Mouse (Mus musculus) cortical plate, adult 2 months (tissue): ENCODE measurements at regions not wholly inside any gene's neighbourhood (a gene's known extent, or its start where the extent isn't known, plus 50 kb on each side); places are given as distances from the start of the nearest gene placed in this dataset.

Experiments
- H3K27ac ChIP-seq: fragments of 200-500 bp; 2 replicates; pipeline ENCODE4 v1.5.1; 2012; ENCODE audit warnings: low read length, control low read depth, inconsistent platforms; ENCODE audit not compliant: insufficient read depth
- H3K4me1 ChIP-seq: fragments of 200-500 bp; 2 replicates; pipeline ENCODE4 v1.6.1; 2011; ENCODE audit warnings: low read length; ENCODE audit not compliant: control insufficient read depth, insufficient read depth
- H3K4me3 ChIP-seq: fragments of 200-500 bp; 2 replicates; pipeline ENCODE4 v1.5.1; 2011; ENCODE audit warnings: mild to moderate bottlenecking, low read length, control low read depth; ENCODE audit not compliant: insufficient read depth
- CTCF ChIP-seq: fragments of 200-500 bp; IDR thresholded peaks from 2 replicates; pipeline ENCODE4 v1.5.1; 2011; ENCODE audit warnings: mild to moderate bottlenecking, control low read depth, low read length; ENCODE audit not compliant: insufficient read depth; ENCODE audit errors: extremely low read depth
- POLR2A ChIP-seq: fragments of 200-500 bp; IDR thresholded peaks from 2 replicates; pipeline ENCODE4 v1.6.1; 2011; ENCODE audit warnings: mild to moderate bottlenecking, low read length, control low read depth; ENCODE audit not compliant: insufficient read depth; ENCODE audit errors: extremely low read depth

- no peaks in the 10 kb centered on the region for H3K4me1 ChIP-seq
- H3K4me3 ChIP-seq, result no peak overlapping the region
- no peak overlapping the region for H3K27ac ChIP-seq
- TF ChIP-seq POLR2A (no peak), CTCF (no peak)
Measured at GRCm38 (mm10) chr3:52558765-52559164, 290.6 kb downstream of the Foxo1 start.

- Histone ChIP-seq H3K27ac (no peak overlapping the region), H3K4me1 (no peaks in the 10 kb centered on the region), H3K4me3 (no peak overlapping the region)
- TF ChIP-seq POLR2A, result no peak
- no peak for TF ChIP-seq CTCF
Measured at GRCm38 (mm10) chr3:52557296-52557695, 289.2 kb downstream of the Foxo1 start.

GRCm38 (mm10) chr3:52555038-52555437 is 286.9 kb downstream of the Foxo1 start:
- H3K4me1 ChIP-seq, result no peaks in the 10 kb centered on the region
- TF ChIP-seq CTCF (no peak), POLR2A (no peak)
- no peak overlapping the region for H3K27ac ChIP-seq
- H3K4me3 ChIP-seq, result no peak overlapping the region

GRCm38 (mm10) chr3:52554490-52554889 is 286.4 kb downstream of the Foxo1 start:
- H3K4me3 ChIP-seq, result no peak overlapping the region
- TF ChIP-seq CTCF (no peak), POLR2A (no peak)
- no peak overlapping the region for H3K27ac ChIP-seq
- H3K4me1 ChIP-seq, result no peaks in the 10 kb centered on the region

- H3K4me3 ChIP-seq, result no peak overlapping the region
- H3K4me1 ChIP-seq, result no peaks in the 10 kb centered on the region
- no peak overlapping the region for H3K27ac ChIP-seq
- TF ChIP-seq POLR2A (no peak), CTCF (no peak)
Measured at GRCm38 (mm10) chr3:52548201-52548893, 280.2 kb downstream of the Foxo1 start.

GRCm38 (mm10) chr3:52546035-52546434 is 277.9 kb downstream of the Foxo1 start:
- TF ChIP-seq POLR2A (no peak), CTCF (no peak)
- no peaks in the 10 kb centered on the region for H3K4me1 ChIP-seq
- H3K4me3 ChIP-seq, result no peak overlapping the region
- no peak overlapping the region for H3K27ac ChIP-seq

GRCm38 (mm10) chr3:52543006-52543405 is 274.9 kb downstream of the Foxo1 start:
- Histone ChIP-seq H3K4me1 (no peaks in the 10 kb centered on the region), H3K4me3 (no peak overlapping the region), H3K27ac (no peak overlapping the region)
- TF ChIP-seq POLR2A (no peak), CTCF (no peak)

GRCm38 (mm10) chr3:52540862-52541380 is 272.8 kb downstream of the Foxo1 start:
- Histone ChIP-seq H3K4me3 (no peak overlapping the region), H3K27ac (no peak overlapping the region), H3K4me1 (no peaks in the 10 kb centered on the region)
- TF ChIP-seq CTCF (no peak), POLR2A (no peak)

GRCm38 (mm10) chr3:52539813-52540378 is 271.8 kb downstream of the Foxo1 start:
- TF ChIP-seq POLR2A (no peak), CTCF (no peak)
- no peak overlapping the region for H3K4me3 ChIP-seq
- no peaks in the 10 kb centered on the region for H3K4me1 ChIP-seq
- no peak overlapping the region for H3K27ac ChIP-seq

GRCm38 (mm10) chr3:52538306-52538705 is 270.2 kb downstream of the Foxo1 start:
- Histone ChIP-seq H3K4me3 (no peak overlapping the region), H3K27ac (no peak overlapping the region), H3K4me1 (no peaks in the 10 kb centered on the region)
- TF ChIP-seq POLR2A (no peak), CTCF (no peak)
